Mouse (Mus musculus): ENCODE results near the gene Tm9sf4.

The Tm9sf4 gene

GRCm38 (mm10) chr2:153160844-153161683, at the start of gene Tm9sf4:
Gene Tm9sf4 (plus strand): TSS chr2:153161303.
- DNase-seq (ENCODE audit: low read depth) = peak; percentile 91

GRCm38 (mm10) chr2:153115679-153116081, 45.4 kb upstream of the Tm9sf4 start:
- DNase-seq (ENCODE audit: low read depth) = peak; percentile 9

- no peak for DNase-seq (ENCODE audit: low read depth)
These were observed 44.0 kb upstream of the Tm9sf4 start for GRCm38 (mm10) chr2:153117051-153117486.

GRCm38 (mm10) chr2:153119488-153119887, 41.6 kb upstream of the Tm9sf4 start:
- no peak for DNase-seq (ENCODE audit: low read depth)

- DNase-seq (ENCODE audit: low read depth) = no peak
These were observed 41.0 kb upstream of the Tm9sf4 start for GRCm38 (mm10) chr2:153120126-153120525.

- DNase-seq (ENCODE audit: low read depth) = no peak
These were observed 39.1 kb upstream of the Tm9sf4 start for GRCm38 (mm10) chr2:153121821-153122615.

- no peak for DNase-seq (ENCODE audit: low read depth)
These were observed 38.4 kb upstream of the Tm9sf4 start for GRCm38 (mm10) chr2:153122701-153123100.

GRCm38 (mm10) chr2:153125875-153126274, 35.2 kb upstream of the Tm9sf4 start:
- no peak for DNase-seq (ENCODE audit: low read depth)

GRCm38 (mm10) chr2:153131019-153131418, 30.1 kb upstream of the Tm9sf4 start:
- no peak for DNase-seq (ENCODE audit: low read depth)

GRCm38 (mm10) chr2:153134237-153134636, 26.9 kb upstream of the Tm9sf4 start:
- no peak for DNase-seq (ENCODE audit: low read depth)

GRCm38 (mm10) chr2:153136211-153136610, 24.9 kb upstream of the Tm9sf4 start:
- no peak for DNase-seq (ENCODE audit: low read depth)

- no peak for DNase-seq (ENCODE audit: low read depth)
These were observed 21.9 kb upstream of the Tm9sf4 start for GRCm38 (mm10) chr2:153139158-153139557.

GRCm38 (mm10) chr2:153139996-153140613, 21.0 kb upstream of the Tm9sf4 start:
- DNase-seq (ENCODE audit: low read depth) = no peak

GRCm38 (mm10) chr2:153142620-153143199, 18.4 kb upstream of the Tm9sf4 start:
- peak; percentile 40 for DNase-seq (ENCODE audit: low read depth)

- no peak for DNase-seq (ENCODE audit: low read depth)
These were observed 15.8 kb upstream of the Tm9sf4 start for GRCm38 (mm10) chr2:153145346-153145745.

- DNase-seq (ENCODE audit: low read depth) = no peak
These were observed 13.9 kb upstream of the Tm9sf4 start for GRCm38 (mm10) chr2:153147236-153147635.

GRCm38 (mm10) chr2:153147715-153148114, 13.4 kb upstream of the Tm9sf4 start:
- peak; percentile 54 for DNase-seq (ENCODE audit: low read depth)

GRCm38 (mm10) chr2:153149742-153150141, 11.4 kb upstream of the Tm9sf4 start:
- no peak for DNase-seq (ENCODE audit: low read depth)

GRCm38 (mm10) chr2:153151026-153151425, 10.1 kb upstream of the Tm9sf4 start:
- DNase-seq (ENCODE audit: low read depth) = no peak

GRCm38 (mm10) chr2:153151926-153152665, 9.0 kb upstream of the Tm9sf4 start:
- no peak for DNase-seq (ENCODE audit: low read depth)

GRCm38 (mm10) chr2:153153033-153153450, 8.1 kb upstream of the Tm9sf4 start:
- no peak for DNase-seq (ENCODE audit: low read depth)
